Mouse (Mus musculus): ENCODE measurements around the gene Mus81.
"Not testable (repeated sequence)": the region's sequence is repeated elsewhere in the genome, so short reads cannot be mapped to it uniquely, and the experiment has no call there.

Mus81 gene

GRCm38 (mm10) chr19:5492641-5493040, 4.4 kb upstream of the Mus81 start:
- no peak for DNase-seq (ENCODE audit: low read depth)

GRCm38 (mm10) chr19:5490898-5491708, 2.9 kb upstream of the Mus81 start:
- DNase-seq (ENCODE audit: low read depth) = peak; percentile 85

GRCm38 (mm10) chr19:5490313-5490897, 2.2 kb upstream of the Mus81 start, which contains the start of gene Cfl1:
TSS of gene Cfl1 (plus strand) at chr19:5490455.
- DNase-seq (ENCODE audit: low read depth) = peak; percentile 91

- not testable (repeated sequence) for DNase-seq (ENCODE audit: low read depth)
Measured at GRCm38 (mm10) chr19:5489721-5490120, 1.5 kb upstream of the Mus81 start.

GRCm38 (mm10) chr19:5488878-5489571, 823 bp upstream of the Mus81 start:
- peak; percentile 98 for DNase-seq (ENCODE audit: low read depth)

GRCm38 (mm10) chr19:5486771-5487170, 1.4 kb downstream of the Mus81 start:
- no peak for DNase-seq (ENCODE audit: low read depth)

- no peak for DNase-seq (ENCODE audit: low read depth)
Measured at GRCm38 (mm10) chr19:5486286-5486685, 1.9 kb downstream of the Mus81 start.

GRCm38 (mm10) chr19:5485821-5486220, 2.4 kb downstream of the Mus81 start:
- no peak for DNase-seq (ENCODE audit: low read depth)

GRCm38 (mm10) chr19:5485371-5485770, 2.8 kb downstream of the Mus81 start:
- DNase-seq (ENCODE audit: low read depth) = no peak

GRCm38 (mm10) chr19:5484496-5484895, 3.7 kb downstream of the Mus81 start:
- no peak for DNase-seq (ENCODE audit: low read depth)

- no peak for DNase-seq (ENCODE audit: low read depth)
Measured at GRCm38 (mm10) chr19:5483386-5484359, 4.5 kb downstream of the Mus81 start.

- DNase-seq (ENCODE audit: low read depth) = no peak
Measured at GRCm38 (mm10) chr19:5481398-5481797, 6.8 kb downstream of the Mus81 start.

GRCm38 (mm10) chr19:5480016-5480415, 8.2 kb downstream of the Mus81 start:
- DNase-seq (ENCODE audit: low read depth) = no peak

GRCm38 (mm10) chr19:5477668-5478300, 10.4 kb downstream of the Mus81 start:
- DNase-seq (ENCODE audit: low read depth) = no peak

- no peak for DNase-seq (ENCODE audit: low read depth)
Measured at GRCm38 (mm10) chr19:5477004-5477667, 11.1 kb downstream of the Mus81 start.

GRCm38 (mm10) chr19:5475069-5475714, 13.0 kb downstream of the Mus81 start:
- DNase-seq (ENCODE audit: low read depth) = no peak

- no peak for DNase-seq (ENCODE audit: low read depth)
Measured at GRCm38 (mm10) chr19:5474281-5475068, 13.7 kb downstream of the Mus81 start.

- DNase-seq (ENCODE audit: low read depth) = no peak
Measured at GRCm38 (mm10) chr19:5473720-5474119, 14.5 kb downstream of the Mus81 start, which contains the start of gene Efemp2. TSS of gene Efemp2 (plus strand) at chr19:5473954.

- DNase-seq (ENCODE audit: low read depth) = no peak
Measured at GRCm38 (mm10) chr19:5472857-5473256, 15.3 kb downstream of the Mus81 start.
